Mouse (Mus musculus): ENCODE measurements around the gene Grasp.

DNA sequence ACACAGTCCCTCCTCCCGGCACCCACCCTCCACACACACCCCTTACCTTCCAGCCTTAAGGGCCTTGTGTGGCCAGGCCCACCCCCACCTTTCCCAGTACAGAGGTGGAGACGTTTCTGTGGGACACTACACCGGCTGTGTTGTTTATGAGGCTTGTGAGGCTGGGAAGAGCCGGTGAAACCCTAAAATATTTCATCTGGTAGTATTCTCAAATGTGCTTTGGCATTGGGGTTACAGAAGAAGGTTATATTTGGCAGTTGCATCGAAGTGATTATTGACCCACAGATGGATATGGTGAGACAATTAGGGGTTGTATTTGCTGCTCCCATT is 48.9 kb upstream of the Grasp start:
- TF ChIP-seq POLR2A (IDR thresholded peaks at IDR 0.05; ENCODE audit: insufficient read depth, low read depth, low read length) (no peak), EP300 (IDR thresholded peaks at IDR 0.05; ENCODE audit: insufficient read depth, low read depth, low read length) (no peak), CTCF (IDR thresholded peaks at IDR 0.05) (no peak)

Data from heart, adult 2 months (tissue).